Mouse (Mus musculus) heart, adult 18-20 months (tissue): ENCODE results near the gene Zmynd12. TPM values are rescaled to one million over a fixed set of nuclear protein-coding genes. Genes with fewer than 3 reads are reported as not detected.

Experiments
- DNase-seq, 2 experiments: peaks; one replicate each; pipeline ENCODE4 v3.0.0; 2021 to 2022; ENCODE audit warnings: mixed read lengths in 1 of 2
- total RNA-seq, 2 experiments: library from RNA; stranded (reverse); gene quantifications; 2 replicates each; pipeline ENCODE4 v1.2.3; 2021

Zmynd12 gene
- total RNA-seq, 2 experiments from 2014 or later, result not detected

DNA sequence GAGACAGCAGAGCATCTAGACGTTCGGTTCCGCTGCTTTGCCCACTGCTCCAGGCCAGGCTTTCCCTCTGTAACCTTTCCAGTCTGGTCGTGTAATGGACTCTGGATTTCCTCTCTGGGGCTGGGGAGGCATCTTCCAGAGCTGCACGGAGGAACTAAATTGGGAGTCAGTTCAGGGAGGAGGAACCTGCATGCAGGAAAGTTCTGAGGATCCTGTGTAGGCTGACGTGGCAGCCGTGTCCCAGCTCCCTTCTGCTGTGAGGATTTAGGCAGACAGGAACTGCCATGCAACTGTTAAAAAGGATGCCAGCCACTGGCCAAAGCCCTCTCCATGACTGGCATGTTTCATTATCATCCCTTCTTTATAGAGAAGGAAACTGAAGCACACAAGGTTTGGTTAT is 27.8 kb downstream of the Zmynd12 start:
- DNase-seq, result no peak

- DNase-seq, result no peak
Measured at GRCm38 (mm10) chr4:119453128-119453527, 30.5 kb downstream of the Zmynd12 start.

GRCm38 (mm10) chr4:119453533-119453932 is 30.9 kb downstream of the Zmynd12 start:
- no peak for DNase-seq

GRCm38 (mm10) chr4:119460296-119460695 is 37.7 kb downstream of the Zmynd12 start:
- peak in 1 of 2 experiments; percentile 24 for DNase-seq

DNA sequence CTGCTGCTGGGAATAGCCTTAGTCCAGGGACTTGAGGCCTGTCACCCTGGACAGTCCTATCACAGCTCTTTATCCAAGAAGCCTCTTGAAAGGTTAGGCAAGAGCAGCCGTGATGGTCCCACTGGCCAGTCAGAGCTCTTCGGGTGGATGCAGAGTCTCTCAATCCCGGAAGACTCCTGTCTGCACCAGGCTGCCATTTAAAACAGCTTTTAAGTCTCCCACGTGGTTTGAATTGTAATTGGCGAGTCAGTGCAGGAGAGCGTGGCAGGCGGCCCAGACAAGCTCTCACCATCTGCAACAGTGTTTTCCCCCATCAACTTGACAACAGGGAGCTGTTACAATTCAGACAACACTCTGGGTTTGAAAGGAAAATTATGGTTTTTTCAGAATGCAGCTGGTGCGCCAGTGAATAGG is 38.1 kb downstream of the Zmynd12 start:
- DNase-seq, result peak; percentile 74 to 81

GRCm38 (mm10) chr4:119462457-119462856 is 39.8 kb downstream of the Zmynd12 start:
- DNase-seq, result no peak

DNA sequence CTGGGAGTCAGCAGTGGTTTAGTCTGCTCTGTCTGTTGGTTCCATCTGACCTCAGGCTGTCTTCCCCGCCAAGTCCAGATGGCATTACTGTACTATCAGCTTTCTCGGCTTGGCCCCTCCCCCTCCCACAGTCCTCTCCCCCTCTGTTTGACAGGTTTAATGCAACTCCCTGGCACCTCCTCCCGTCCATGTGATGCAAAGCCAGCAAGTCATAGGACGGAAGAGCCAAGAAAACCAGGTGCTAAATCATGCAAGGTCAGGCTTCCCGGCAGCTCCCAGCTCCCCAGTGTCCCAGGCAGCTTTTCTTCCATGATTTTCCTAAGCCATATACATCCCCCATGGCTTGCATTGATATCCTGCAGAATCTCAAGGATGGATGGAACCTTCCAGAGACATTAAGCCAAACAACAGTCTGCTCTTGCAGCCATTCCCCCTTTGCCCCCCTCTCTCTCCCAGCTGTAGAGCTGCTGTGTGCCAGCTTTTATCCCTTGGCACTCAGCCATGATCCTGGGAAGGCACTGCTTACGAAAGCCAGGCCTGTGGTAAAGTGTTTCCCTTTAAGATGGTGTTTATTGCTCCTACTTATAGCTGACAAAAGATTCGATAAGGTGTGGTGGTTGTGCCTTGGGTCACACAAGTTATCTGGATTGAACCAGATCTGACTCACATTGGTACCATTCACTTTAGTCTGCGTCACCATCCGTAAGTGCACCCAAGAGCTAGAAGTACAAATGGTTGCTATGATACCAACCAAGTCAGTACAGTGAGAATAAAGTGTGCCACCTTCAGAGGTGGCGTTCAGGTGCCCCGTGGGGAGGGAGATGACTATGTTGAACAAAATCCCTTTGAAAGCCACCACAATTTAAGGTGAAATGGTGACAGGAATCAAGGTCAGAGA is 40.5 kb downstream of the Zmynd12 start:
- DNase-seq, result peak; percentile 65 to 67

DNA sequence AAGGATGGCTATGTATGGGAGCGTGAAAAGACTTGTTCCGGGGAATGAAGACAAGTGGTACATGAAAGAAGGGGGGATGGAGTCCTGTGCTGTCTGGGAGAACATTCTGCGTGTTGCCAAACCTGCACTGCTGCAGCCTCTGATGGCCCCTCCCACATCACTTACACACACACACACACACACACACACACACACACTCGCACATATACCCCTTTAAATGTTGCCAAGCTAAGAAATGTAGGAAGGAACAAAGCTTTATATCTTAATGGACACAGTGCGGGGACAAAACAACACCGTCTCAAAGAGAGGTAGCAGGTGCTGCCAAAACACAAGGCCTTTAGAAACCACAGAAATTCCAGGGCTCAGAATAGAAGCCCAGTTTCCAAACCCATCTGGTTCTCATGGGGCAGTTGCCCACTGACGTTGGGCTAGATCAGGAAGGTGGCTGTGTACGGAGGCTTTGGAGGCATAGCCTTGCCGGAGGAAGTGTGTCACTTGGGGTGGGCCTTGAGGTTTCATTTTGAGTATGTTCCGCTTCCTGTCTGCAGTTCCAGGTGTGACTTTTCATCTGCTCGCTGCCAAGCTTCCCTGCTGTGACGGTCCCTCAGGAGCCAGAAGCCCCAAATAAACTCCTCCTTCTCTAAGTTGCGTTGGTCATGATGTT is 41.3 kb downstream of the Zmynd12 start:
- no peak for DNase-seq

- DNase-seq, result no peak
Measured at GRCm38 (mm10) chr4:119465841-119466240, 43.2 kb downstream of the Zmynd12 start.

GRCm38 (mm10) chr4:119467720-119468380 is 45.2 kb downstream of the Zmynd12 start:
- DNase-seq, result peak; percentile 21

- no peak for DNase-seq
Measured at GRCm38 (mm10) chr4:119472545-119472944, 49.9 kb downstream of the Zmynd12 start.

GRCm38 (mm10) chr4:119473150-119473549 is 50.5 kb downstream of the Zmynd12 start:
- no peak for DNase-seq

- peak; percentile 31 to 35 for DNase-seq
Measured at GRCm38 (mm10) chr4:119483051-119483450, 60.4 kb downstream of the Zmynd12 start.

DNA sequence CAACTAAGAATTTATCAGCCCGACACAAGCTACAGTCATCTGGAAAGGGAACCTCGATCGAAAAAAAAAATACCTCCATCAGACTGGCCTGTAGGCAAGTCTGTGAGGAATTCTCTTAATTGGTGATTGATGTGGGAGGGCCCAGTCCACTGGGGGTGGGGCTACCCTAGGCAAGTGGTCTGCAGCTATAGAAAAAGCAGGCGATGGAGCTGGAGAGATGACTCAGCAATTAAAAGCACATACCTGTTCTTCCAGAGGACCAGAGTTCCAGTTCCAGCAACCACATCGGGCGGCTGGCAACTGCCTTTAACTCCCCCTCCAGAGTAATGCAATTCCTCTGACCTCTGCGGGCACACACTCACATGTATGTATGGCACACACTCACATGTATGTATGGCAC is 62.3 kb downstream of the Zmynd12 start:
- DNase-seq, result no peak

GRCm38 (mm10) chr4:119489666-119490065 is 67.1 kb downstream of the Zmynd12 start:
- no peak for DNase-seq

- DNase-seq, result no peak
Measured at GRCm38 (mm10) chr4:119490806-119491205, 68.2 kb downstream of the Zmynd12 start.

- peak; percentile 59 to 67 for DNase-seq
Measured at GRCm38 (mm10) chr4:119492291-119492932, 69.8 kb downstream of the Zmynd12 start, which contains the start of gene Rimkla. Gene Rimkla (minus strand): TSS chr4:119492628.

GRCm38 (mm10) chr4:119492933-119493327 is 70.3 kb downstream of the Zmynd12 start:
- no peak for DNase-seq

GRCm38 (mm10) chr4:119498319-119498848 is 75.8 kb downstream of the Zmynd12 start:
- DNase-seq, result no peak

DNA sequence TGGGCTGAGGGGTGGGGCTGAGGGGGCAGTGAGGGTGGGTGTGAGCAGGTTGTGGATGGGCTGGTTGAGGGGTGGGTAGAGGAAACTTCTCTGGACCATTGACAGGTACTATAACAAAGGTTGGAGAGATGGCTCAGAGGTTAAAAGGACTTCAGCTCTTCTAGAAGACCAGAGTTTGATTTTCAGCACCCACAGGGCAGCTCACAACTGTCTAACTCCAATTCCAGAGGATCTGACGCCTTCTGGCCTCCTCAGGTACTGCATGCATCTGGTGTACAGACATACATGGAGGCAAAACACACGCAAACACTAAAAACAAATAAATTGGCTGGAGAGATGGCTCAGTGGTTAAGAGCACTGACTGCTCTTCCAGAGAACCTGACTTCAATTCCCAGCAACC is 89.0 kb downstream of the Zmynd12 start:
- no peak for DNase-seq

DNA sequence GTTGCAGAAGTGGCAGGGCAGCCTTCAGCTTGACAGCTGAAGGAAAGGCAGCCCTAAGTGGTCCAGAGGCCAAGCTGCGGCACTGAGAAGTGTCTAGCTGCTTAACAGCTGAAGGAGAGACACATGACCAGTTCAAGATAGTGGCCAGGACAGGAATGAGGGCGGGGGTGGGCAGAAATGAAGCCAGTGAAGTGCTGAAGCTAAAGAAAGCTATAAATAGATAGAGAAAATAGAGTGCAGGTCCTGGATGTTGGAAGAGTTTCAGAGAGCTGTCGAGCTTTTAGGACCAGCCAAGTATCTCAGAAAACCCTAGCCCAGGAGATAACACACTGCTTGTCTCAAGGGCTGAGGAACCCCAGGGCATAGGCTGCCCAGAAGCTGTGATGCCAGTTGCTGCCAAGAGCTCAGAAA is 90.1 kb downstream of the Zmynd12 start:
- peak; percentile 19 to 48 for DNase-seq
